Mouse (Mus musculus) hindbrain, embryonic 11.5 days (tissue): ENCODE results near the gene Obox3. TPM values are rescaled to one million over a fixed set of nuclear protein-coding genes. Genes with fewer than 3 reads are reported as not detected.
"Not testable (repeated sequence)": the region's sequence is repeated elsewhere in the genome, so short reads cannot be mapped to it uniquely, and the experiment has no call there.

Source experiments
- ATAC-seq: fragments of 200-750 bp; cut with Nextera tagmentation; 2 replicates; pipeline ENCODE4 v1.8.0; 2017; ENCODE audit warnings: mild to moderate bottlenecking, moderate TSS enrichment, moderate library complexity; ENCODE audit not compliant: low FRiP score
- DNase-seq: peaks from one replicate; pipeline ENCODE4 v3.0.0-alpha.2; 2015; ENCODE audit warnings: low spot score
- H3K27ac ChIP-seq: fragments of 300-500 bp; sonication (generic); 2 replicates; pipeline ENCODE4 v1.5.1; 2014; ENCODE audit warnings: mild to moderate bottlenecking, low read depth, low read length
- H3K27me3 ChIP-seq: fragments of 300-500 bp; sonication (generic); 2 replicates; pipeline ENCODE4 v1.6.1; 2014; ENCODE audit warnings: mild to moderate bottlenecking, low read length, moderate library complexity, mixed read lengths; ENCODE audit not compliant: control insufficient read depth, insufficient read depth
- H3K36me3 ChIP-seq: fragments of 300-500 bp; sonication (generic); 2 replicates; pipeline ENCODE4 v1.6.1; 2014; ENCODE audit warnings: mild to moderate bottlenecking, low read length, moderate library complexity, mixed read lengths; ENCODE audit not compliant: control insufficient read depth, insufficient read depth
- H3K4me1 ChIP-seq: fragments of 300-500 bp; sonication (generic); replicated peaks from 2 replicates; pipeline ENCODE4 v1.6.1; 2014; ENCODE audit warnings: low read length, mixed read lengths; ENCODE audit not compliant: control insufficient read depth, insufficient read depth
- H3K4me2 ChIP-seq: fragments of 300-500 bp; sonication (generic); replicated peaks from 2 replicates; pipeline ENCODE4 v1.6.1; 2014; ENCODE audit warnings: mild to moderate bottlenecking, low read depth, low read length
- H3K4me3 ChIP-seq: fragments of 300-500 bp; sonication (generic); 2 replicates; pipeline ENCODE4 v1.5.1; 2014; ENCODE audit warnings: low read depth, low read length
- H3K9ac ChIP-seq: fragments of 300-500 bp; sonication (generic); 2 replicates; pipeline ENCODE4 v1.6.1; 2014; ENCODE audit warnings: low read depth, low read length
- H3K9me3 ChIP-seq: fragments of 300-500 bp; sonication (generic); 2 replicates; pipeline ENCODE4 v1.6.1; 2016; ENCODE audit warnings: low read length; ENCODE audit not compliant: control insufficient read depth
- WGBS: fragments of 180-500 bp; shearing (Covaris S2); extraction: QIAGEN DNeasy Blood & Tissue Kit; methylation state at CpG from one replicate; pipeline ENCODE4 v1.1.7; 2014; 5-methylcytosine and 5-hydroxymethylcytosine counted together
- polyA plus RNA-seq: library from polyadenylated mRNA; unstranded; fragments of >200 nt; fragmentation: Nextera tagmentation; extraction: Ambion mirVana; gene quantifications from 2 replicates; pipeline ENCODE4 v1.2.1, GENCODE M21; 2014

The Obox3 gene
- not detected in 2 replicates for polyA plus RNA-seq

DNA sequence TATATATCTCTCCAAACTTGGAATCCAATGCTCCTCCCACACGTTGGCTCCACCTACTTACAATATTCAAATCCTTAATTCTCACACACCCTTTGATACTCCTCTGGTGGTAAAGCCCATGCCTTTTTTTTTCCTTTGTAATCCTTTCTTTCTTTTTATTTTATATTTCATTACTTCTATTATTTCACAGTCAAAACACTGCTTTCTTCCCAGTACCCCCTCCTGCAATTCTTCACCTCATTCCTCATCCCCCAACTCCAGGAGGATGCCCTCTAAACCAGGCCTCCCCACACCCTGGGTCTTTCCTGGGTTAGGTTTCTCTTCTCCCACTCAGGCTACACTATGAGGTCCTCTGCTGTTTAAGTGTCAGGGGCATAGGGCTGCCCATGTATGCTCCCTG lies at the start of gene Obox3:
Gene Obox3 (minus strand): TSS at position 101 of the 400 bp plus-strand sequence.
- not testable (repeated sequence) for H3K4me1 ChIP-seq, H3K36me3 ChIP-seq, H3K27ac ChIP-seq, H3K9me3 ChIP-seq, H3K27me3 ChIP-seq, ATAC-seq, H3K9ac ChIP-seq, H3K4me2 ChIP-seq, H3K4me3 ChIP-seq, DNase-seq
- WGBS, result 27% methylated on average over 1 of the region's 1 CpGs

DNA sequence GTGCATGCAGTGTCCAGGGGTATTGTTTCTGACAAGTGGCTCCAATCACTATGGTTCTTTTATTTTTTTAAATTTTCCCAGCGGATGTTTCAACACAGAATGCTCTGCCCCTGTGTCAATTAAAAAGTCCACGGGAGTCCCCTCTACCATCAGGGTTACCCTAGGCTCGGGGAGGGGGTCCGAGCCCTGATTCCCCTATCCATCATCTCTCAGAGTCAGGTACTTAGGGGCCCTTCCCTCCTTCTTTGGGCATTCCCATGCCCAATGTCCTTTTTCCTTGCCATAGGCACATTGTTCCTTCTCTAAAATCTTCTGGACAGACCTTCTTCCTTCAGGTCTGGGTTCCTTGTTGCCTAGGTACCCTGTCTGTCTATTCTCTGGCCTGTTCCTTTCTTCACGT lies 130.3 kb downstream of the Obox3 start:
- H3K9ac ChIP-seq, H3K27me3 ChIP-seq, H3K4me3 ChIP-seq, H3K27ac ChIP-seq, H3K4me2 ChIP-seq, H3K9me3 ChIP-seq, DNase-seq, H3K4me1 ChIP-seq, ATAC-seq, H3K36me3 ChIP-seq: not testable (repeated sequence)
- 65% methylated on average over 5 of the region's 5 CpGs for WGBS

Other genes starting within 250 kb of the Obox3 start
- gene Obox5, start 110.2 kb upstream of the Obox3 start, polyA plus RNA-seq, result not detected in 2 replicates
- not detected in 2 replicates for gene Obox6, start 199.8 kb upstream of the Obox3 start, polyA plus RNA-seq
- not detected in 2 replicates for gene Crx, start 240.1 kb upstream of the Obox3 start, polyA plus RNA-seq
- gene Crxos, start 242.7 kb upstream of the Obox3 start, polyA plus RNA-seq, result not detected in 2 replicates